ENCODE assay signal across 9 mouse cellular contexts in the genomic region with DNA sequence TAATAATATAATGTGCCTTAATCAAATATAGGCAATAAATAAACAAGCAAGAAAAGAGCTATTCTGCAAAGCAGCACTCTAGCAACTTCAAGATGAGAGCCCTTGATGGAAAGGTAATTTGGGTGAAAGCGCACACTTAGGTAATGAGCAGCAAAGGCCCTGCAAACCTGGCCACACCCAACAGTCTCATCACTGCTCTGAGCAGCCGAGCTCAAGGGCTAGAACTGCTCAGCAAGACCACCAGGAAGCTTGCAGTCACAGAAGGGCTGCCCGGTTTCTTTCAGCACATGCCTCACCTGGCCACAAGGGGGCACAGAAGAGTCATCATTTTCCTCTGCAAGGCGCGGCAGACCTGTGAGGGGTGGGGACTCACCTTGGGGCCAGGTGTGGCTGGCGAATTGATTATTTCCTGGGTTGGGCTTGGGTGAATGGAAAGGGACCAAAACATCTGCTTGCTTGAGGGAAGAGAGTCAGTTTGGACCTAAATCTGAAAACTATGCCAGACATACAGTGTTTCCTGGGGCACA.
DNase-seq lines count a peak whose midpoint lies in the region; ATAC-seq and TF ChIP-seq lines count a peak whose summit lies in the region.
"Had no signal": no experiment of that assay in that cellular context is flagged by ENCODE, and none has a peak within 500 bp of the region (broad histone marks: within the 10 kb centered on the region; RNA-seq: fewer than 3 reads in every experiment).

No protein-coding gene starts in this region.

- no peak overlapping the region for H3K4me3 ChIP-seq in liver, embryonic 14.5 days (ENCODE audit: insufficient read depth in 1 of 2, low read depth in 2 of 2, low read length in 2 of 2)
- no peak overlapping the region for H3K4me3 ChIP-seq in liver, embryonic 12.5 days
- H3K4me3 ChIP-seq: lung, embryonic 15.5 days had no signal

- no peak overlapping the region for H3K9ac ChIP-seq in liver, embryonic 14.5 days (replicated peaks)
- no peak overlapping the region for H3K9ac ChIP-seq in liver, embryonic 12.5 days
- H3K9ac ChIP-seq: lung, embryonic 15.5 days had no signal

- peak; percentile 66 for TF ChIP-seq CTCF in liver, embryonic 14.5 days (IDR thresholded peaks at IDR 0.05; ENCODE audit: low read depth)

- H3K4me1 ChIP-seq in liver, embryonic 14.5 days (replicated peaks; ENCODE audit: control insufficient read depth in 2 of 2, insufficient read depth in 2 of 2, low read length in 1 of 2), result no peaks in the 10 kb centered on the region
- H3K4me1 ChIP-seq in liver, embryonic 12.5 days, result no peaks in the 10 kb centered on the region
- H3K4me1 ChIP-seq: lung, embryonic 15.5 days had no signal

- H3K4me2 ChIP-seq in liver, embryonic 14.5 days (ENCODE audit: low read depth), result no peak overlapping the region
- no peak overlapping the region for H3K4me2 ChIP-seq in liver, embryonic 12.5 days
- H3K4me2 ChIP-seq: lung, embryonic 15.5 days had no signal

- no peak overlapping the region for H3K27ac ChIP-seq in liver, embryonic 14.5 days
- no peak overlapping the region for H3K27ac ChIP-seq in liver, embryonic 12.5 days
- H3K27ac ChIP-seq: lung, embryonic 15.5 days had no signal

- WGBS in liver, embryonic 14.5 days (ENCODE audit: insufficient replicate concordance), result 18% methylated on average over 6 of the region's 6 CpGs
- 17% methylated on average over 6 of the region's 6 CpGs for WGBS in liver, embryonic 12.5 days (ENCODE audit: insufficient replicate concordance)

- DNase-seq in CD4-positive, CD25-positive, alpha-beta regulatory T cell, adult 2 months (ENCODE audit: low read depth, low spot score), result peak; percentile 5
- no peak for DNase-seq in liver, embryonic 14.5 days (ENCODE audit: low read depth in 3 of 3, low spot score in 3 of 3)
- peak; percentile 83 to 86 for DNase-seq in cerebellum, postnatal 10 days
- DNase-seq in kidney, postnatal 4 days, result peak; percentile 56 to 58
- DNase-seq in layer of hippocampus, postnatal 36 days, result no peak

- H3K27me3 ChIP-seq in liver, embryonic 14.5 days (ENCODE audit: control insufficient read depth, insufficient read depth, low read length), result no peaks in the 10 kb centered on the region
- H3K27me3 ChIP-seq in liver, embryonic 12.5 days (replicated peaks), result peaks cover 14% of the 10 kb centered on the region; the same call in 1 of the 2 replicates
- H3K27me3 ChIP-seq: lung, embryonic 15.5 days had no signal

- TF ChIP-seq EP300 in liver, embryonic 14.5 days (IDR thresholded peaks at IDR 0.05; ENCODE audit: low read depth), result no peak

- no peak for ATAC-seq in CD4-positive, CD25-positive, alpha-beta regulatory T cell, adult 4 months
- no peak for ATAC-seq in liver, embryonic 14.5 days (ENCODE audit: insufficient read depth)
- ATAC-seq in liver, embryonic 12.5 days, result no peak
- ATAC-seq in inflammation-experienced regulatory T-cells, adult 6 months, result no peak

- no peaks in the 10 kb centered on the region for H3K9me3 ChIP-seq in liver, embryonic 14.5 days (ENCODE audit: control insufficient read depth, low read length)
- no peaks in the 10 kb centered on the region for H3K9me3 ChIP-seq in liver, embryonic 12.5 days (replicated peaks)
- H3K9me3 ChIP-seq: lung, embryonic 15.5 days had no signal

- H3K36me3 ChIP-seq in liver, embryonic 14.5 days (replicated peaks; ENCODE audit: control insufficient read depth, insufficient read depth, low read depth), result no peaks in the 10 kb centered on the region
- H3K36me3 ChIP-seq in liver, embryonic 12.5 days, result no peaks in the 10 kb centered on the region
- H3K36me3 ChIP-seq: lung, embryonic 15.5 days had no signal

Comparison
In these comparisons a context has a peak if more than half of its experiments do, and no peak if none do; other contexts are left out.
1. DNase-seq: peak in CD4-positive, CD25-positive, alpha-beta regulatory T cell, adult 2 months (single experiment), cerebellum, postnatal 10 days (2 of 2) and kidney, postnatal 4 days (2 of 2); none in liver, embryonic 14.5 days (0 of 3) and layer of hippocampus, postnatal 36 days (0 of 2).